Mouse (Mus musculus) myocyte (in vitro differentiated cells): Measurements from ENCODE around the gene Sept7. TPM values are rescaled to one million over a fixed set of nuclear protein-coding genes. Genes with fewer than 3 reads are reported as not detected.

Experiments used
- H3K27me3 ChIP-seq: one replicate; pipeline ENCODE4 v1.6.1; 2011; ENCODE audit not compliant: control insufficient read depth, insufficient read depth, insufficient read length
- H3K36me3 ChIP-seq: one replicate; pipeline ENCODE4 v1.6.1; 2011; ENCODE audit not compliant: control insufficient read depth, insufficient read depth
- H3K4me2 ChIP-seq: one replicate; pipeline ENCODE4 v1.6.1; 2011; ENCODE audit warnings: low read depth, control low read depth
- H3K4me3 ChIP-seq: one replicate; pipeline ENCODE4 v1.5.1; 2011; ENCODE audit warnings: mild to moderate bottlenecking, control low read depth, moderate library complexity
- H3K79me2 ChIP-seq: one replicate; pipeline ENCODE4 v1.6.1; 2011; ENCODE audit not compliant: control insufficient read depth, insufficient read depth
- H3ac ChIP-seq: one replicate; pipeline ENCODE4 v1.6.1; 2011; ENCODE audit not compliant: control insufficient read depth, insufficient read length
- CEBPB ChIP-seq: IDR thresholded peaks from 2 replicates; pipeline ENCODE4 v1.6.1; 2011; ENCODE audit warnings: mild to moderate bottlenecking, moderate library complexity; ENCODE audit not compliant: poor library complexity, insufficient read depth, severe bottlenecking
- E2F4 ChIP-seq: IDR thresholded peaks from one replicate; pipeline ENCODE4 v1.6.1; 2011; ENCODE audit warnings: mild to moderate bottlenecking, control low read depth, moderate library complexity; ENCODE audit not compliant: insufficient read depth
- MAX ChIP-seq: IDR thresholded peaks from one replicate; pipeline ENCODE4 v1.6.1; 2011; ENCODE audit warnings: low read depth, mild to moderate bottlenecking, control low read depth
- MYOD1 ChIP-seq, 3 experiments: IDR thresholded peaks; one replicate each; pipeline ENCODE4 v1.6.1; 2011; ENCODE audit warnings: control low read depth in 2 of 3, low read depth in 2 of 3, mild to moderate bottlenecking in 2 of 3, moderate library complexity in 1 of 3; ENCODE audit not compliant: insufficient read length in 2 of 3, control insufficient read depth in 1 of 3
- MYOG ChIP-seq, 3 experiments: IDR thresholded peaks; one replicate each; pipeline ENCODE4 v1.6.1; 2011; ENCODE audit warnings: control low read depth in 2 of 3, low read depth in 2 of 3, mild to moderate bottlenecking in 2 of 3; ENCODE audit not compliant: insufficient read length in 2 of 3, control insufficient read depth in 1 of 3, insufficient read depth in 1 of 3
- POLR2A ChIP-seq: IDR thresholded peaks from one replicate; pipeline ENCODE4 v1.6.1; 2011; ENCODE audit warnings: low read depth, mild to moderate bottlenecking, control low read depth, moderate library complexity; ENCODE audit not compliant: insufficient read length
- POLR2AphosphoS2 ChIP-seq: IDR thresholded peaks from one replicate; pipeline ENCODE4 v1.6.1; 2011; ENCODE audit warnings: low read depth, control low read depth; ENCODE audit not compliant: insufficient read length
- REST ChIP-seq: IDR thresholded peaks from one replicate; pipeline ENCODE4 v1.6.1; 2011; ENCODE audit warnings: mild to moderate bottlenecking, control low read depth, moderate library complexity; ENCODE audit not compliant: insufficient read depth, insufficient read length
- SRF ChIP-seq: IDR thresholded peaks from one replicate; pipeline ENCODE4 v1.6.1; 2011; ENCODE audit warnings: low read depth; ENCODE audit not compliant: control insufficient read depth, insufficient read length
- TCF12 ChIP-seq: IDR thresholded peaks from one replicate; pipeline ENCODE4 v1.6.1; 2011; ENCODE audit warnings: mild to moderate bottlenecking, control low read depth; ENCODE audit not compliant: poor library complexity, insufficient read depth, severe bottlenecking
- TCF3 ChIP-seq: IDR thresholded peaks from one replicate; pipeline ENCODE4 v1.6.1; 2011; ENCODE audit warnings: low read depth, control low read depth; ENCODE audit not compliant: insufficient read length
- USF1 ChIP-seq: IDR thresholded peaks from one replicate; pipeline ENCODE4 v1.6.1; 2011; ENCODE audit warnings: low read depth, mild to moderate bottlenecking, control low read depth, moderate library complexity
- polyA plus RNA-seq: library from polyadenylated mRNA; unstranded; fragments of >200 nt; fragmentation: generic; extraction: Trizol; gene quantifications from one replicate; pipeline ENCODE4 v1.2.1, GENCODE M21; 2012; ENCODE audit warnings: missing spikeins

The Sept7 gene
- polyA plus RNA-seq, 1 experiment, result 43.8 TPM

GRCm38 (mm10) chr9:25337436-25338198 lies 85.4 kb downstream of the Sept7 start:
- TF ChIP-seq USF1 (no peak), MAX (no peak), MYOD1 (IDR thresholded peaks at IDR 0.05; ENCODE audit: control insufficient read depth in 1 of 3, insufficient read length in 2 of 3, low read depth in 2 of 3) (peak; percentile 83 to 91 (median 88)), CEBPB (no peak), TCF3 (peak; percentile 42), SRF (no peak), E2F4 (no peak), REST (no peak), POLR2A (no peak), POLR2AphosphoS2 (no peak), TCF12 (peak; percentile 85), MYOG (IDR thresholded peaks at IDR 0.05; ENCODE audit: control insufficient read depth in 1 of 3, insufficient read depth in 1 of 3, insufficient read length in 2 of 3, low read depth in 2 of 3) (peak; percentile 57 to 97 (median 86))
- H3K36me3 ChIP-seq, result no peaks in the 10 kb centered on the region
- H3K27me3 ChIP-seq, result no peaks in the 10 kb centered on the region
- H3K4me2 ChIP-seq, result peak overlapping the region; percentile 27
- H3K4me3 ChIP-seq, result no peak overlapping the region
- no peaks in the 10 kb centered on the region for H3K79me2 ChIP-seq
- no peak overlapping the region for H3ac ChIP-seq

GRCm38 (mm10) chr9:25340412-25340811 lies 88.2 kb downstream of the Sept7 start:
- H3K4me3 ChIP-seq, result no peak overlapping the region
- H3K79me2 ChIP-seq, result no peaks in the 10 kb centered on the region
- H3K4me2 ChIP-seq, result no peak overlapping the region
- H3K36me3 ChIP-seq, result no peaks in the 10 kb centered on the region
- TF ChIP-seq USF1, result no peak
- TF ChIP-seq REST, result no peak
- no peak for TF ChIP-seq TCF12
- TF ChIP-seq TCF3, result no peak
- TF ChIP-seq CEBPB, result no peak
- TF ChIP-seq SRF, result no peak
- no peak for TF ChIP-seq E2F4
- no peak for TF ChIP-seq MAX
- no peak for TF ChIP-seq MYOG (IDR thresholded peaks at IDR 0.05; ENCODE audit: control insufficient read depth in 1 of 3, insufficient read depth in 1 of 3, insufficient read length in 2 of 3, low read depth in 2 of 3)
- TF ChIP-seq MYOD1 (IDR thresholded peaks at IDR 0.05; ENCODE audit: control insufficient read depth in 1 of 3, insufficient read length in 2 of 3, low read depth in 2 of 3), result no peak
- TF ChIP-seq POLR2A, result no peak
- no peak for TF ChIP-seq POLR2AphosphoS2
- no peak overlapping the region for H3ac ChIP-seq
- no peaks in the 10 kb centered on the region for H3K27me3 ChIP-seq

GRCm38 (mm10) chr9:25353775-25354174 lies 101.5 kb downstream of the Sept7 start:
- H3K4me2 ChIP-seq, result no peak overlapping the region
- no peaks in the 10 kb centered on the region for H3K79me2 ChIP-seq
- H3K27me3 ChIP-seq, result peaks cover 11% of the 10 kb centered on the region
- no peak overlapping the region for H3K4me3 ChIP-seq
- H3ac ChIP-seq, result no peak overlapping the region
- H3K36me3 ChIP-seq, result no peaks in the 10 kb centered on the region
- TF ChIP-seq TCF3, result no peak
- TF ChIP-seq E2F4, result no peak
- no peak for TF ChIP-seq POLR2A
- TF ChIP-seq MYOD1 (IDR thresholded peaks at IDR 0.05; ENCODE audit: control insufficient read depth in 1 of 3, insufficient read length in 2 of 3, low read depth in 2 of 3), result no peak
- no peak for TF ChIP-seq CEBPB
- no peak for TF ChIP-seq MAX
- TF ChIP-seq REST, result no peak
- TF ChIP-seq POLR2AphosphoS2, result no peak
- no peak for TF ChIP-seq MYOG (IDR thresholded peaks at IDR 0.05; ENCODE audit: control insufficient read depth in 1 of 3, insufficient read depth in 1 of 3, insufficient read length in 2 of 3, low read depth in 2 of 3)
- TF ChIP-seq USF1, result no peak
- no peak for TF ChIP-seq SRF

GRCm38 (mm10) chr9:25355806-25356205 lies 103.6 kb downstream of the Sept7 start:
- H3K27me3 ChIP-seq, result peaks cover 16% of the 10 kb centered on the region
- H3K4me3 ChIP-seq, result no peak overlapping the region
- no peak overlapping the region for H3ac ChIP-seq
- TF ChIP-seq SRF, result no peak
- no peak for TF ChIP-seq POLR2AphosphoS2
- TF ChIP-seq REST, result no peak
- peak overlapping the region; percentile 42 for H3K4me2 ChIP-seq
- H3K79me2 ChIP-seq, result no peaks in the 10 kb centered on the region
- H3K36me3 ChIP-seq, result no peaks in the 10 kb centered on the region

DNA sequence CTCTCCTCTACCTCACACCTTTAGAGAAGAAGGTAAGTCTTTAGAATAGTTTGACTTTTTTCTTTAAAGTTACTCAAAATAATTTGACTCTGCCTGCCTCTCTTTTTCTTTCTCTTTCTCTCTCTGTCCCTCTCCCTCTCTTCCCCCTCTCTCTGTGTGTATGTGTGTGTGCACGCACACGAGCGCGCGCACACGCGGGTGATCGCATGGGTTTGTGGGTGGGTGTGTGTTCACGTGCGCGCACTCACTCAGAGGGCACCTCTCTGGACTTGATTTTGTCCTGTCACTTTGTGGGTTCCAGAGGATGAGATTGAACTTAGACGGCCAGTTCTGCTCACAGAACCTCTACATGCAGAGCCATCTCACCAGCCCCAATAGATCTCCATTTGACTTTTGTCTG lies 105.3 kb downstream of the Sept7 start:
- Histone ChIP-seq H3ac (no peak overlapping the region), H3K4me3 (no peak overlapping the region), H3K4me2 (no peak overlapping the region), H3K27me3 (peaks cover 12% of the 10 kb centered on the region), H3K79me2 (no peaks in the 10 kb centered on the region), H3K36me3 (no peaks in the 10 kb centered on the region)
- TF ChIP-seq POLR2AphosphoS2 (no peak), CEBPB (no peak), MYOD1 (IDR thresholded peaks at IDR 0.05; ENCODE audit: control insufficient read depth in 1 of 3, insufficient read length in 2 of 3, low read depth in 2 of 3) (no peak), TCF3 (no peak), SRF (no peak), USF1 (no peak), MYOG (IDR thresholded peaks at IDR 0.05; ENCODE audit: control insufficient read depth in 1 of 3, insufficient read depth in 1 of 3, insufficient read length in 2 of 3, low read depth in 2 of 3) (no peak), MAX (no peak), POLR2A (no peak), TCF12 (no peak), REST (no peak), E2F4 (no peak)
